Mouse (Mus musculus) small intestine, adult 2 months (tissue): ENCODE measurements at regions not wholly inside any gene's neighbourhood (a gene's known extent, or its start where the extent isn't known, plus 50 kb on each side); places are given as distances from the start of the nearest gene placed in this dataset.

Experiments
- CTCF ChIP-seq: fragments of 200-500 bp; IDR thresholded peaks from 2 replicates; pipeline ENCODE4 v1.5.1; 2012; ENCODE audit warnings: low read depth, mild to moderate bottlenecking, control low read depth, inconsistent platforms, low read length, moderate library complexity, mixed read lengths; ENCODE audit not compliant: insufficient replicate concordance, insufficient read length; ENCODE audit errors: extremely low read depth
- POLR2A ChIP-seq: fragments of 200-500 bp; IDR thresholded peaks from 2 replicates; pipeline ENCODE4 v1.6.1; 2012; ENCODE audit warnings: low read depth, mild to moderate bottlenecking, control low read depth, inconsistent platforms, low read length, moderate library complexity

DNA sequence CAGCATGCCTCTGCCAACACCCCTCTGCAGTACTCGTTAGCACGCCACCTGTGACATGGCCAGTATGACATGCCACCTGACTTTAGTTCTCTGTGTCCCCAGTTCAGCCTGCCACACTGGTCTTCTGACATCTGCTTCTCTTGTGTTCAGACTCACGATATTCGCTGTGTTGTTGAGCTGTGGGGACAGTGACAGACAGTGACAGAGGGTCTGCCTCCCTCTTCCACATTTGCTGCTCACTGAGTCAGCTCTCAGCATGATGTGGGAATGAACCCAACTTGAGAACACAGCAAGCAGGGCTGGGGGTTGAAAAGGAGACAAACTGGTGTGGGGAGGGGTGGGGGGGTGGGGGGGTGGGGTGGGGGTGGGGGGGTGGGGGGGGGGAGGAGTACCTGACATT, 91.0 kb downstream of the Fam43a start:
- TF ChIP-seq CTCF (no peak), POLR2A (no peak)
